Mouse (Mus musculus) embryonic fibroblast, embryonic 13.5 days (primary cell): ENCODE measurements at regions not wholly inside any gene's neighbourhood (a gene's known extent, or its start where the extent isn't known, plus 50 kb on each side); places are given as distances from the start of the nearest gene placed in this dataset.

Experiments
- CTCF ChIP-seq: IDR thresholded peaks from 2 replicates; pipeline ENCODE4 v1.5.1; 2011; ENCODE audit warnings: mild to moderate bottlenecking, control low read depth, low read length, moderate library complexity, borderline replicate concordance; ENCODE audit not compliant: insufficient read depth
- POLR2A ChIP-seq: IDR thresholded peaks from 2 replicates; pipeline ENCODE4 v1.6.1; 2011; ENCODE audit warnings: low read depth, mild to moderate bottlenecking, control low read depth, low read length, moderate library complexity

GRCm38 (mm10) chr11:7424082-7424471 lies 210.4 kb upstream of the Igfbp3 start:
- TF ChIP-seq CTCF (no peak), POLR2A (no peak)
